Mouse (Mus musculus): ENCODE data around the gene Cers3. TPM values are rescaled to one million over a fixed set of nuclear protein-coding genes. Genes with fewer than 3 reads are reported as not detected.
A peak's percentile ranks its signal among the peaks of the same experiment; 100 is the strongest.

The Cers3 gene
- total and polyA plus RNA-seq, 3 experiments = 0.09 to 0.12 TPM; not detected in 1

DNA sequence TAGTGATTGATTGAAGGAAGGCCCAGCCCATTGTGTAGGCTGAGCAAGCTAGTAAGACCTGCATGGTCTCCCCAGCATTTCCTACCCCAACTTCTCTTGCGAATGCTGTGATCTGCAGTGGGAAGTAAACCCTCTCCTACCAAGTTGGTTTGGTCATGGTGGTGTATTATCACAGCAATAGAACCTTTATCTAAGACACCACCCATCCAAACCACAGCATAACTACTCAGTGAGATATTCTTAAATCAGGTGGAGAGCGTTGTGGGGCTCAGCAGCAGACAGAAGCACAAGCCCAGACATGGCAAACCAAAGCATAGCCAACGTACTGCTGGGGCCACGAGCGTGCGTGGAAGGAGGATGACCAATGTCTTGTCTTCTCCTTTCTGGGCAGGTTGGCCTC, 106.0 kb downstream of the Cers3 start:
- intact Hi-C loops (cut with DNase I) = no loop called here

DNA sequence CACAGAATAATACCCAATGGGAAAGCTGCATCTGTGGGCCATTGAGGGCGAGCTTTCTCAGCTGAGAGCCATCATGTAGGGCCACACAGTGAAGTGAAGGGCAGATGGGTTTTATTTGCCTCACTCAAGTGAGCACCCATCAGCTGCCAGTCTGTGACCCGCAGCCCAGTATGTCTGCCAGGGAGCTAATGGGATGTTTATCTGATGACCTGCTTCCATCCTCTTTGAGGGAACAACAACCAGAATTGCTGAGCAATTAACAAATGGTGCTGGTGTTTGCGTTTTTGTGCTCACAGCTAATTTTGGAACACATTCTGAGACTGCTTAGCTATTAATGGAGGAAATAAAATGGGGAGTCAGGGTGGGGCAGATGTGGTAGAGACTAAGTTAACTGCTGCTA, 108.9 kb downstream of the Cers3 start:
- no peak for DNase-seq
- no peaks in the 10 kb centered on the region for H3K36me3 ChIP-seq (ENCODE audit: control insufficient read depth, insufficient read depth, low read length)
- no peak for TF ChIP-seq EP300 (IDR thresholded peaks at IDR 0.05; ENCODE audit: insufficient read depth, low read depth, low read length)
- no peak for TF ChIP-seq POLR2A (IDR thresholded peaks at IDR 0.05; ENCODE audit: insufficient read depth, low read depth, low read length)
- H3K4me3 ChIP-seq = no peak overlapping the region
- no peak overlapping the region for H3K9ac ChIP-seq (ENCODE audit: low read depth, low read length)
- intact Hi-C loops (cut with DNase I) = no loop called here
- H3K27me3 ChIP-seq (ENCODE audit: control insufficient read depth, insufficient read depth, low read length) = no peaks in the 10 kb centered on the region
- H3K79me2 ChIP-seq (replicated peaks; ENCODE audit: control insufficient read depth, insufficient read depth, low read length) = no peaks in the 10 kb centered on the region
- no peak overlapping the region for H3K27ac ChIP-seq
- WGBS = 67% methylated on average over 3 of the region's 3 CpGs
- H3K4me1 ChIP-seq (ENCODE audit: control insufficient read depth, insufficient read depth, low read length) = no peaks in the 10 kb centered on the region

More for the DNA sequence above, 106.0 kb downstream of the Cers3 start:
- Histone ChIP-seq H3K9ac (ENCODE audit: low read depth, low read length) (no peak overlapping the region), H3K4me1 (ENCODE audit: control insufficient read depth, insufficient read depth, low read length) (no peaks in the 10 kb centered on the region), H3K79me2 (replicated peaks; ENCODE audit: control insufficient read depth, insufficient read depth, low read length) (no peaks in the 10 kb centered on the region), H3K36me3 (ENCODE audit: control insufficient read depth, insufficient read depth, low read length) (no peaks in the 10 kb centered on the region), H3K27ac (no peak overlapping the region), H3K27me3 (ENCODE audit: control insufficient read depth, insufficient read depth, low read length) (no peaks in the 10 kb centered on the region), H3K4me3 (no peak overlapping the region)
- WGBS = 96% methylated on average over 6 of the region's 6 CpGs
- no peak for DNase-seq
- TF ChIP-seq POLR2A (IDR thresholded peaks at IDR 0.05; ENCODE audit: insufficient read depth, low read depth, low read length) (no peak), CTCF (IDR thresholded peaks at IDR 0.05) (no peak), EP300 (IDR thresholded peaks at IDR 0.05; ENCODE audit: insufficient read depth, low read depth, low read length) (no peak)

DNA sequence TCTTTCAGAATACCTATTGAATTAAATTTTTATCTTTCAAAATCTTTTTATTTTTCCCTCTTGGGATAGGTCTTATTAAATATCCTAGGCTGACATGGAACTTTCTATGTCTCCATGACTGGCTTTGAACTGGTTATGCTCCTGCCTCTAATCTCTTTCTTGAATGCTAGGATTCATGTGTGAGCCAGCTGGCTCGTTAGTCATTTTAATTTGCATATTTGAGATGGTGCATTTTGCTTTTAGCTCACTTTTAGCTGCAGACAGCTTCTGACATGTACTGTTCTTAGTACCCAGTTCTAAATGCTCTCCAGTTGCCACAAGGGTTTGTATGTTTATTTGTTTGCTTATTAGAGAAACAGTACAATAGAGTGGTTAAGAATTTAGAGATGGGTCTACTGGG, 114.3 kb downstream of the Cers3 start:
- Histone ChIP-seq H3K79me2 (replicated peaks; ENCODE audit: control insufficient read depth, insufficient read depth, low read length) (no peaks in the 10 kb centered on the region), H3K27me3 (ENCODE audit: control insufficient read depth, insufficient read depth, low read length) (no peaks in the 10 kb centered on the region), H3K9ac (ENCODE audit: low read depth, low read length) (no peak overlapping the region), H3K4me3 (no peak overlapping the region), H3K4me1 (ENCODE audit: control insufficient read depth, insufficient read depth, low read length) (peaks cover 1% of the 10 kb centered on the region), H3K27ac (no peak overlapping the region), H3K36me3 (ENCODE audit: control insufficient read depth, insufficient read depth, low read length) (no peaks in the 10 kb centered on the region)
- DNase-seq = no peak
- no peak for TF ChIP-seq CTCF (IDR thresholded peaks at IDR 0.05)
- no peak for TF ChIP-seq EP300 (IDR thresholded peaks at IDR 0.05; ENCODE audit: insufficient read depth, low read depth, low read length)
- TF ChIP-seq POLR2A (IDR thresholded peaks at IDR 0.05; ENCODE audit: insufficient read depth, low read depth, low read length) = no peak
- intact Hi-C loops (cut with DNase I) = no loop called here
- WGBS = 81% methylated on average over 1 of the region's 1 CpGs

DNA sequence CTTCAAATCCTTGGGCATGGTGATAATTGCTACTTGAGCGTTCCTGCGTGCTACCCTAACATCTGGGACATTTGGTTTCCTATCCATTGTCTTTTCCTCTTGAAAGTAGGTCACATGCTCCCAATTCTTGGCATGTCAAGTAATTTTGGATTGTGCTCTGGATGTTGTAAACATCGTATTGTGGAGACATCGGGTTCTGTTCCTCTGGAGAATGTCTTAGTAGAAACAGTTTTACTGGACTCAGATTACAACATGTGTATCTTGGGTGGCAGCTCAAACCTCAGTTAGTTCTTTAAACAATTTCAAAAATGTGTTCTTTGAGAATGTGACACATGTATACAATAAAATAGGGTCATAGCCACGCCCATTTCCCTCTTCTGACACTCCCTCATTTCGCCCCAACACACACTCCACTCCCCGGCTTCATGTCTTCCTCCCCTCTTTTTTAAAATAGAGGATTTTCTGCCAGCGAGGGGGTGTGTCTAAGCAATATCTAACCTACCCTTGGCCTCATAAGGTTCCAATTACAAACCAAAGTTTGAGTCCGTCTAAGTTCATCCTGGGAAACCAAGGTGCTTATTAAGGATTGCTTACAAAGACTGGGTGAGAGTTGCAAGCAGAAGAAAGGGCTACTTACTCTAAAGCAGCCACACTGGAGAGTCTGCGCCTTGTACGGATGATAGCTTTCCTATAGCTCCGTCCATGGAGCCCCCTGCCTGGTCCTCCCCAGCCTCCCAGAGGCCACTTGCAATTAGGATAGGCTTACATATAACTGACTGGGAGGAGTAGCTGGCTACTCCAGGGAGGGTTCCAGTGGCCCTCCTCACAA, 115.2 kb downstream of the Cers3 start:
- intact Hi-C loops (cut with DNase I) = no loop called here
- H3K4me1 ChIP-seq (ENCODE audit: control insufficient read depth, insufficient read depth, low read length) = peaks cover 1% of the 10 kb centered on the region
- H3K9ac ChIP-seq (ENCODE audit: low read depth, low read length) = no peak overlapping the region
- H3K36me3 ChIP-seq (ENCODE audit: control insufficient read depth, insufficient read depth, low read length) = no peaks in the 10 kb centered on the region
- TF ChIP-seq POLR2A (IDR thresholded peaks at IDR 0.05; ENCODE audit: insufficient read depth, low read depth, low read length) = no peak
- no peak for TF ChIP-seq EP300 (IDR thresholded peaks at IDR 0.05; ENCODE audit: insufficient read depth, low read depth, low read length)
- no peak for TF ChIP-seq CTCF (IDR thresholded peaks at IDR 0.05)
- H3K27ac ChIP-seq = no peak overlapping the region
- H3K27me3 ChIP-seq (ENCODE audit: control insufficient read depth, insufficient read depth, low read length) = no peaks in the 10 kb centered on the region
- H3K4me3 ChIP-seq = no peak overlapping the region
- WGBS = 66% methylated on average over 12 of the region's 12 CpGs
- DNase-seq = no peak
- H3K79me2 ChIP-seq (replicated peaks; ENCODE audit: control insufficient read depth, insufficient read depth, low read length) = no peaks in the 10 kb centered on the region

DNA sequence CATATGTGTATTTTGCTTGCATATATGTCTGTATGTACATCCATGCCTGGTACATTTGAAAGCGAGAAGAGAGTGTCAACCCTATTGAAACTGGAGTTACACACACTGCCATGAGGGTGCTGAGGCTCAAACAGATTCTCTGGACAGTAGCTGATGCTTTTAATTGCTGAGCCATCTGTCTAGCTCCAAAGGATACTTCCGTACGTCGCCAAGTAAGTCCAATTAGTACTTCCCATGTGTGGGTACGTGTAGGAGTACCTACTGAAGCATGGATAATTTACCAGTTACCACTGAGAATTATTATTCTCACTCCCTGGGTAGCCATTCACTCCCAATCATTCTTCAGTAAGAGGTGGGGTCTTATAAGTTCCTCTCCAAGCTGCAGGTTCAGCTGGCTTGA, 115.9 kb downstream of the Cers3 start:
- Histone ChIP-seq H3K4me1 (ENCODE audit: control insufficient read depth, insufficient read depth, low read length) (peaks cover 1% of the 10 kb centered on the region), H3K9ac (ENCODE audit: low read depth, low read length) (no peak overlapping the region), H3K27me3 (ENCODE audit: control insufficient read depth, insufficient read depth, low read length) (no peaks in the 10 kb centered on the region), H3K4me3 (no peak overlapping the region), H3K79me2 (replicated peaks; ENCODE audit: control insufficient read depth, insufficient read depth, low read length) (no peaks in the 10 kb centered on the region), H3K36me3 (ENCODE audit: control insufficient read depth, insufficient read depth, low read length) (no peaks in the 10 kb centered on the region), H3K27ac (no peak overlapping the region)
- DNase-seq = no peak
- WGBS = 94% methylated on average over 5 of the region's 5 CpGs
- TF ChIP-seq CTCF (IDR thresholded peaks at IDR 0.05) (no peak), POLR2A (IDR thresholded peaks at IDR 0.05; ENCODE audit: insufficient read depth, low read depth, low read length) (no peak), EP300 (IDR thresholded peaks at IDR 0.05; ENCODE audit: insufficient read depth, low read depth, low read length) (no peak)
- intact Hi-C loops (cut with DNase I) = no loop called here

DNA sequence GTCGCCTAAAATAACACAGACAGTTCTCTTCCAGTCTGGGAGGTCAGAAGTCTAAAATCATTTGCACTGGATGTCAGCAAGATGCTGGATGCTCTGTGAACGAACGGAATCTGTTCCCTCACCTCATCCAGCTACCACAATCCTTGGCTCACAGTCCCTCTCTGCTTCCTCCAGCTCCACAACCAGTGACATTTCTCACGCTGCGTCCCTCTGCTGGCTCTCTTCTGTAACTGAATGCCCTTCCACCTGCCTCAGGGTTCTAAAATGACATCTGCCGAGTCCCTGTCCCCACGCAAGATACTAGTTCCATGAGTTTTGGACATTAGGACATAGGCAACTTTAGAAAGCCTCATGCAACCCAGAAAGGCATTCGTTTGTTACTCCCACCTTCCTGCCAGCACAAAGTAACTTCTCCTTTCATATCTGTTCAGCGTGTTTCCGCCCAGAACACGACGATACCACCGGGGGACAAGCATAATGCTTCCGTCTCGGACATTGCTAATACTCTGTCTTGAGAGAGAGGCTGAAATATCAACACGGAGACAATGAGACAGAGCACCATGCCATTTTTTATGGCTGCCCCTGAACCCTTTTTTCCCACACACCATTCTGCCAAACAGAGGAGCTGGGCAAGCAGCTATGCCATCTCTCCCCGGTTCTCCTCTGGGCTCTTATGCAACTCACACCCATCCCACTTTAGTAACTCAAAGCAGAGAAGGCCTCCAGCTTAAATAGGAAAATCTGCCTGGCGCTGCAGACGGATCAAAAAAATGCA, 123.8 kb downstream of the Cers3 start:
- Histone ChIP-seq H3K4me3 (no peak overlapping the region), H3K4me1 (ENCODE audit: control insufficient read depth, insufficient read depth, low read length) (no peaks in the 10 kb centered on the region), H3K36me3 (ENCODE audit: control insufficient read depth, insufficient read depth, low read length) (no peaks in the 10 kb centered on the region), H3K27ac (no peak overlapping the region), H3K9ac (ENCODE audit: low read depth, low read length) (no peak overlapping the region), H3K79me2 (replicated peaks; ENCODE audit: control insufficient read depth, insufficient read depth, low read length) (no peaks in the 10 kb centered on the region), H3K27me3 (ENCODE audit: control insufficient read depth, insufficient read depth, low read length) (no peaks in the 10 kb centered on the region)
- DNase-seq = no peak
- intact Hi-C loops (cut with DNase I) = no loop called here
- TF ChIP-seq CTCF (IDR thresholded peaks at IDR 0.05) = peak; percentile 53
- TF ChIP-seq EP300 (IDR thresholded peaks at IDR 0.05; ENCODE audit: insufficient read depth, low read depth, low read length) = no peak
- no peak for TF ChIP-seq POLR2A (IDR thresholded peaks at IDR 0.05; ENCODE audit: insufficient read depth, low read depth, low read length)
- 59% methylated on average over 19 of the region's 19 CpGs for WGBS

All from heart, adult 2 months (tissue).